Mouse (Mus musculus) liver, embryonic 12.5 days (tissue): ENCODE measurements around the gene Nsmce3. TPM values are rescaled to one million over a fixed set of nuclear protein-coding genes. Genes with fewer than 3 reads are reported as not detected.
A peak's percentile ranks its signal among the peaks of the same experiment; 100 is the strongest.

ENCODE experiments used
- ATAC-seq: fragments of 200-750 bp; cut with Nextera tagmentation; 2 replicates; pipeline ENCODE4 v1.8.0; 2017; ENCODE audit warnings: moderate number of reproducible peaks, mild to moderate bottlenecking, moderate library complexity
- H3K27ac ChIP-seq: fragments of 300-500 bp; sonication (generic); 2 replicates; pipeline ENCODE4 v1.5.1; 2016; ENCODE audit warnings: mild to moderate bottlenecking
- H3K27me3 ChIP-seq: fragments of 300-500 bp; sonication (generic); replicated peaks from 2 replicates; pipeline ENCODE4 v1.6.1; 2016; ENCODE audit warnings: mild to moderate bottlenecking, moderate library complexity
- H3K36me3 ChIP-seq: fragments of 300-500 bp; sonication (generic); 2 replicates; pipeline ENCODE4 v1.6.1; 2016; ENCODE audit warnings: mild to moderate bottlenecking, moderate library complexity
- H3K4me1 ChIP-seq: fragments of 300-500 bp; sonication (generic); 2 replicates; pipeline ENCODE4 v1.6.1; 2016
- H3K4me2 ChIP-seq: fragments of 300-500 bp; sonication (generic); 2 replicates; pipeline ENCODE4 v1.6.1; 2016; ENCODE audit warnings: mild to moderate bottlenecking, moderate library complexity
- H3K4me3 ChIP-seq: fragments of 300-500 bp; sonication (generic); 2 replicates; pipeline ENCODE4 v1.5.1; 2016; ENCODE audit warnings: mild to moderate bottlenecking, moderate library complexity
- H3K9ac ChIP-seq: fragments of 300-500 bp; sonication (generic); 2 replicates; pipeline ENCODE4 v1.6.1; 2016; ENCODE audit warnings: mild to moderate bottlenecking, moderate library complexity
- H3K9me3 ChIP-seq: fragments of 300-500 bp; sonication (generic); replicated peaks from 2 replicates; pipeline ENCODE4 v1.6.1; 2016; ENCODE audit warnings: mild to moderate bottlenecking, moderate library complexity
- WGBS: fragments of 180-500 bp; shearing (Covaris S2); methylation state at CpG from one replicate; pipeline ENCODE4 v1.1.7; 2016; ENCODE audit not compliant: insufficient replicate concordance; 5-methylcytosine and 5-hydroxymethylcytosine counted together
- polyA plus RNA-seq: library from polyadenylated mRNA; unstranded; fragments of >200 nt; fragmentation: Nextera tagmentation; extraction: Ambion mirVana; gene quantifications from 2 replicates; pipeline ENCODE4 v1.2.1, GENCODE M21; 2016

Gene Nsmce3
- polyA plus RNA-seq = 7.9 and 8.2 TPM in 2 replicates

- Histone ChIP-seq H3K9ac (peak within 1 kb of the TSS; percentile 95), H3K4me3 (peak within 1 kb of the TSS; percentile 92), H3K27me3 (peaks cover 7% of the 10 kb centered on the region; the same call in 1 of the 2 replicates), H3K36me3 (peaks cover 5% of the 10 kb centered on the region; the same call in 1 of the 2 replicates), H3K27ac (peak within 1 kb of the TSS; percentile 91), H3K4me2 (peak within 1 kb of the TSS; percentile 89), H3K4me1 (peaks cover 25% of the 10 kb centered on the region), H3K9me3 (no peaks in the 10 kb centered on the region)
- WGBS = 0% methylated on average over 52 of the region's 57 CpGs
- peak; percentile 95 for ATAC-seq
Measured at GRCm38 (mm10) chr7:64872743-64873241, at the start of gene Nsmce3. Gene Nsmce3, minus strand, starts transcription at chr7:64872997.

GRCm38 (mm10) chr7:64921189-64921588 lies 48.4 kb upstream of the Nsmce3 start:
- H3K36me3 ChIP-seq = no peaks in the 10 kb centered on the region
- no peak overlapping the region for H3K4me2 ChIP-seq
- H3K9me3 ChIP-seq = no peaks in the 10 kb centered on the region
- 75% methylated on average over 13 of the region's 13 CpGs for WGBS
- ATAC-seq = no peak
- H3K27me3 ChIP-seq = no peaks in the 10 kb centered on the region
- no peaks in the 10 kb centered on the region for H3K4me1 ChIP-seq
- no peak overlapping the region for H3K4me3 ChIP-seq
- H3K9ac ChIP-seq = no peak overlapping the region
- no peak overlapping the region for H3K27ac ChIP-seq

GRCm38 (mm10) chr7:64920735-64921134 lies 47.9 kb upstream of the Nsmce3 start:
- Histone ChIP-seq H3K4me2 (no peak overlapping the region), H3K4me3 (no peak overlapping the region), H3K4me1 (no peaks in the 10 kb centered on the region), H3K9me3 (no peaks in the 10 kb centered on the region), H3K27ac (no peak overlapping the region), H3K27me3 (no peaks in the 10 kb centered on the region), H3K9ac (no peak overlapping the region), H3K36me3 (no peaks in the 10 kb centered on the region)
- 60% methylated on average over 5 of the region's 5 CpGs for WGBS
- no peak for ATAC-seq

- H3K36me3 ChIP-seq = no peaks in the 10 kb centered on the region
- ATAC-seq = no peak
Measured at GRCm38 (mm10) chr7:64916654-64917053, 43.9 kb upstream of the Nsmce3 start.

GRCm38 (mm10) chr7:64915121-64915520 lies 42.3 kb upstream of the Nsmce3 start:
- no peak overlapping the region for H3K4me3 ChIP-seq
- no peaks in the 10 kb centered on the region for H3K4me1 ChIP-seq
- H3K9me3 ChIP-seq = no peaks in the 10 kb centered on the region
- no peak overlapping the region for H3K4me2 ChIP-seq
- no peaks in the 10 kb centered on the region for H3K27me3 ChIP-seq
- H3K27ac ChIP-seq = no peak overlapping the region
- no peaks in the 10 kb centered on the region for H3K36me3 ChIP-seq
- 78% methylated on average over 2 of the region's 2 CpGs for WGBS
- no peak overlapping the region for H3K9ac ChIP-seq
- ATAC-seq = no peak

More at GRCm38 (mm10) chr7:64916654-64917053, 43.9 kb upstream of the Nsmce3 start:
- Histone ChIP-seq H3K4me3 (no peak overlapping the region), H3K4me2 (no peak overlapping the region), H3K9me3 (no peaks in the 10 kb centered on the region), H3K27ac (no peak overlapping the region), H3K27me3 (no peaks in the 10 kb centered on the region), H3K4me1 (no peaks in the 10 kb centered on the region), H3K9ac (no peak overlapping the region)
- WGBS = 45% methylated on average over 7 of the region's 7 CpGs

- Histone ChIP-seq H3K27ac (no peak overlapping the region), H3K4me1 (no peaks in the 10 kb centered on the region), H3K4me3 (no peak overlapping the region), H3K36me3 (no peaks in the 10 kb centered on the region), H3K27me3 (no peaks in the 10 kb centered on the region), H3K9me3 (peaks cover 5% of the 10 kb centered on the region; the same call in 1 of the 2 replicates), H3K9ac (no peak overlapping the region), H3K4me2 (no peak overlapping the region)
- ATAC-seq = no peak
- 32% methylated on average over 2 of the region's 2 CpGs for WGBS
Measured at GRCm38 (mm10) chr7:64911945-64912344, 39.1 kb upstream of the Nsmce3 start.

- Histone ChIP-seq H3K9me3 (peaks cover 5% of the 10 kb centered on the region; the same call in 1 of the 2 replicates), H3K9ac (no peak overlapping the region), H3K4me1 (no peaks in the 10 kb centered on the region), H3K4me3 (no peak overlapping the region), H3K36me3 (no peaks in the 10 kb centered on the region), H3K4me2 (no peak overlapping the region), H3K27ac (no peak overlapping the region), H3K27me3 (no peaks in the 10 kb centered on the region)
- 57% methylated on average over 2 of the region's 2 CpGs for WGBS
- ATAC-seq = no peak
Measured at GRCm38 (mm10) chr7:64910208-64910607, 37.4 kb upstream of the Nsmce3 start.

GRCm38 (mm10) chr7:64906955-64907354 lies 34.2 kb upstream of the Nsmce3 start:
- Histone ChIP-seq H3K4me3 (no peak overlapping the region), H3K27me3 (no peaks in the 10 kb centered on the region), H3K9ac (no peak overlapping the region), H3K4me1 (no peaks in the 10 kb centered on the region), H3K27ac (no peak overlapping the region), H3K36me3 (no peaks in the 10 kb centered on the region), H3K4me2 (no peak overlapping the region), H3K9me3 (peaks cover 5% of the 10 kb centered on the region; the same call in 1 of the 2 replicates)
- ATAC-seq = no peak
- WGBS = 60% methylated on average over 5 of the region's 5 CpGs

GRCm38 (mm10) chr7:64905506-64905905 lies 32.7 kb upstream of the Nsmce3 start:
- 64% methylated on average over 3 of the region's 3 CpGs for WGBS
- Histone ChIP-seq H3K27ac (no peak overlapping the region), H3K36me3 (no peaks in the 10 kb centered on the region), H3K4me1 (no peaks in the 10 kb centered on the region), H3K9ac (no peak overlapping the region), H3K27me3 (no peaks in the 10 kb centered on the region), H3K4me2 (no peak overlapping the region), H3K4me3 (no peak overlapping the region), H3K9me3 (peaks cover 5% of the 10 kb centered on the region; the same call in 1 of the 2 replicates)
- ATAC-seq = no peak

GRCm38 (mm10) chr7:64900249-64900648 lies 27.5 kb upstream of the Nsmce3 start:
- no peak for ATAC-seq
- WGBS = 55% methylated on average over 2 of the region's 2 CpGs

GRCm38 (mm10) chr7:64896587-64896986 lies 23.8 kb upstream of the Nsmce3 start:
- 55% methylated on average over 6 of the region's 6 CpGs for WGBS
- ATAC-seq = no peak
- H3K9me3 ChIP-seq = no peaks in the 10 kb centered on the region
- H3K4me1 ChIP-seq = no peaks in the 10 kb centered on the region
- no peaks in the 10 kb centered on the region for H3K36me3 ChIP-seq
- no peak overlapping the region for H3K27ac ChIP-seq
- H3K9ac ChIP-seq = no peak overlapping the region
- H3K4me3 ChIP-seq = no peak overlapping the region
- no peaks in the 10 kb centered on the region for H3K27me3 ChIP-seq
- no peak overlapping the region for H3K4me2 ChIP-seq

More at GRCm38 (mm10) chr7:64900249-64900648, 27.5 kb upstream of the Nsmce3 start:
- Histone ChIP-seq H3K27ac (no peak overlapping the region), H3K36me3 (no peaks in the 10 kb centered on the region), H3K9ac (no peak overlapping the region), H3K4me3 (no peak overlapping the region), H3K4me1 (no peaks in the 10 kb centered on the region), H3K4me2 (no peak overlapping the region), H3K9me3 (no peaks in the 10 kb centered on the region), H3K27me3 (no peaks in the 10 kb centered on the region)

GRCm38 (mm10) chr7:64895685-64896101 lies 22.9 kb upstream of the Nsmce3 start:
- 55% methylated on average over 5 of the region's 5 CpGs for WGBS
- Histone ChIP-seq H3K9ac (no peak overlapping the region), H3K4me3 (no peak overlapping the region), H3K4me1 (no peaks in the 10 kb centered on the region), H3K4me2 (no peak overlapping the region), H3K27ac (no peak overlapping the region), H3K9me3 (no peaks in the 10 kb centered on the region), H3K27me3 (no peaks in the 10 kb centered on the region), H3K36me3 (no peaks in the 10 kb centered on the region)
- no peak for ATAC-seq

- ATAC-seq = no peak
- no peaks in the 10 kb centered on the region for H3K27me3 ChIP-seq
Measured at GRCm38 (mm10) chr7:64891139-64891538, 18.3 kb upstream of the Nsmce3 start.

More at GRCm38 (mm10) chr7:64891139-64891538, 18.3 kb upstream of the Nsmce3 start:
- Histone ChIP-seq H3K9ac (no peak overlapping the region), H3K27ac (no peak overlapping the region), H3K4me2 (no peak overlapping the region), H3K4me1 (no peaks in the 10 kb centered on the region), H3K9me3 (no peaks in the 10 kb centered on the region), H3K4me3 (no peak overlapping the region), H3K36me3 (no peaks in the 10 kb centered on the region)
- 64% methylated on average over 3 of the region's 3 CpGs for WGBS
